Mouse (Mus musculus) liver, embryonic 13.5 days (tissue): ENCODE measurements at regions not wholly inside any gene's neighbourhood (a gene's known extent, or its start where the extent isn't known, plus 50 kb on each side); places are given as distances from the start of the nearest gene placed in this dataset.
A peak's percentile ranks its signal among the peaks of the same experiment; 100 is the strongest.

Experiments used
- ATAC-seq: fragments of 200-750 bp; cut with Nextera tagmentation; 2 replicates; pipeline ENCODE4 v1.8.0; 2017; ENCODE audit warnings: low read depth, mild to moderate bottlenecking, moderate number of reproducible peaks, moderate library complexity
- DNase-seq: peaks from one replicate; pipeline ENCODE4 v3.0.0; 2022
- H3K27ac ChIP-seq: fragments of 300-500 bp; sonication (generic); 2 replicates; pipeline ENCODE4 v1.5.1; 2015; ENCODE audit warnings: moderate library complexity, mild to moderate bottlenecking, inconsistent platforms
- H3K27me3 ChIP-seq: fragments of 300-500 bp; sonication (generic); 2 replicates; pipeline ENCODE4 v1.6.1; 2015; ENCODE audit warnings: mild to moderate bottlenecking, inconsistent platforms
- H3K36me3 ChIP-seq: fragments of 300-500 bp; sonication (generic); 2 replicates; pipeline ENCODE4 v1.6.1; 2015; ENCODE audit warnings: mild to moderate bottlenecking, inconsistent platforms
- H3K4me1 ChIP-seq: fragments of 300-500 bp; sonication (generic); replicated peaks from 2 replicates; pipeline ENCODE4 v1.6.1; 2015; ENCODE audit warnings: inconsistent platforms
- H3K4me2 ChIP-seq: fragments of 300-500 bp; sonication (generic); 2 replicates; pipeline ENCODE4 v1.6.1; 2015; ENCODE audit warnings: inconsistent platforms, mild to moderate bottlenecking, moderate library complexity
- H3K4me3 ChIP-seq: fragments of 300-500 bp; sonication (generic); replicated peaks from 2 replicates; pipeline ENCODE4 v1.5.1; 2015; ENCODE audit warnings: mild to moderate bottlenecking, inconsistent platforms
- H3K9ac ChIP-seq: fragments of 300-500 bp; sonication (generic); 2 replicates; pipeline ENCODE4 v1.6.1; 2015; ENCODE audit warnings: mild to moderate bottlenecking, inconsistent platforms
- H3K9me3 ChIP-seq: fragments of 300-500 bp; sonication (generic); replicated peaks from 2 replicates; pipeline ENCODE4 v1.6.1; 2016; ENCODE audit warnings: inconsistent platforms
- WGBS: fragments of 180-500 bp; shearing (Covaris S2); methylation state at CpG from one replicate; pipeline ENCODE4 v1.1.7; 2015; ENCODE audit not compliant: insufficient replicate concordance; 5-methylcytosine and 5-hydroxymethylcytosine counted together

GRCm38 (mm10) chr6:140816359-140816758, 87.3 kb downstream of the Gm11077 start:
- Histone ChIP-seq H3K9ac (no peak overlapping the region), H3K9me3 (no peaks in the 10 kb centered on the region), H3K4me2 (no peak overlapping the region), H3K27ac (no peak overlapping the region), H3K36me3 (no peaks in the 10 kb centered on the region), H3K4me3 (no peak overlapping the region), H3K4me1 (no peaks in the 10 kb centered on the region), H3K27me3 (no peaks in the 10 kb centered on the region)
- WGBS, result 30% methylated on average over 1 of the region's 1 CpGs
- ATAC-seq, result no peak
- DNase-seq, result no peak

- WGBS, result 10% methylated on average over 6 of the region's 6 CpGs
- ATAC-seq, result no peak
These were observed 87.7 kb downstream of the Gm11077 start for GRCm38 (mm10) chr6:140816831-140817230.

GRCm38 (mm10) chr6:140819451-140819878, 90.4 kb downstream of the Gm11077 start:
- 59% methylated on average over 8 of the region's 8 CpGs for WGBS
- ATAC-seq (no peak), DNase-seq (no peak)

More at GRCm38 (mm10) chr6:140816831-140817230, 87.7 kb downstream of the Gm11077 start:
- no peak overlapping the region for H3K9ac ChIP-seq
- H3K27ac ChIP-seq, result no peak overlapping the region
- H3K4me3 ChIP-seq, result no peak overlapping the region
- H3K4me1 ChIP-seq, result no peaks in the 10 kb centered on the region
- no peaks in the 10 kb centered on the region for H3K9me3 ChIP-seq
- no peaks in the 10 kb centered on the region for H3K27me3 ChIP-seq
- no peak for DNase-seq
- H3K4me2 ChIP-seq, result no peak overlapping the region
- H3K36me3 ChIP-seq, result no peaks in the 10 kb centered on the region

GRCm38 (mm10) chr6:140826522-140826921, 97.4 kb downstream of the Gm11077 start:
- Histone ChIP-seq H3K4me2 (no peak overlapping the region), H3K9me3 (no peaks in the 10 kb centered on the region), H3K4me1 (no peaks in the 10 kb centered on the region), H3K36me3 (no peaks in the 10 kb centered on the region), H3K9ac (no peak overlapping the region), H3K27ac (no peak overlapping the region), H3K27me3 (no peaks in the 10 kb centered on the region), H3K4me3 (no peak overlapping the region)
- no peak for ATAC-seq
- DNase-seq, result no peak

More at GRCm38 (mm10) chr6:140819451-140819878, 90.4 kb downstream of the Gm11077 start:
- Histone ChIP-seq H3K4me1 (no peaks in the 10 kb centered on the region), H3K9me3 (no peaks in the 10 kb centered on the region), H3K27me3 (no peaks in the 10 kb centered on the region), H3K4me2 (no peak overlapping the region), H3K4me3 (no peak overlapping the region), H3K27ac (no peak overlapping the region), H3K36me3 (no peaks in the 10 kb centered on the region), H3K9ac (no peak overlapping the region)

- H3K9ac ChIP-seq, result no peak overlapping the region
- no peaks in the 10 kb centered on the region for H3K9me3 ChIP-seq
- H3K4me2 ChIP-seq, result no peak overlapping the region
- H3K4me1 ChIP-seq, result no peaks in the 10 kb centered on the region
- no peak overlapping the region for H3K27ac ChIP-seq
- H3K36me3 ChIP-seq, result no peaks in the 10 kb centered on the region
- no peak overlapping the region for H3K4me3 ChIP-seq
- DNase-seq (no peak), ATAC-seq (no peak)
- H3K27me3 ChIP-seq, result no peaks in the 10 kb centered on the region
These were observed 98.6 kb downstream of the Gm11077 start for GRCm38 (mm10) chr6:140827651-140828050.

- DNase-seq (no peak), ATAC-seq (no peak)
- 57% methylated on average over 8 of the region's 8 CpGs for WGBS
- H3K27ac ChIP-seq, result no peak overlapping the region
- H3K9ac ChIP-seq, result no peak overlapping the region
- H3K27me3 ChIP-seq, result no peaks in the 10 kb centered on the region
- H3K4me3 ChIP-seq, result no peak overlapping the region
- no peaks in the 10 kb centered on the region for H3K9me3 ChIP-seq
- no peak overlapping the region for H3K4me2 ChIP-seq
- H3K4me1 ChIP-seq, result no peaks in the 10 kb centered on the region
- no peaks in the 10 kb centered on the region for H3K36me3 ChIP-seq
These were observed 114.4 kb downstream of the Gm11077 start for GRCm38 (mm10) chr6:140843292-140843991.

- no peak overlapping the region for H3K9ac ChIP-seq
- DNase-seq (no peak), ATAC-seq (no peak)
- no peaks in the 10 kb centered on the region for H3K4me1 ChIP-seq
- 51% methylated on average over 3 of the region's 3 CpGs for WGBS
- H3K27ac ChIP-seq, result no peak overlapping the region
- H3K27me3 ChIP-seq, result no peaks in the 10 kb centered on the region
- H3K36me3 ChIP-seq, result no peaks in the 10 kb centered on the region
- H3K9me3 ChIP-seq, result no peaks in the 10 kb centered on the region
- no peak overlapping the region for H3K4me2 ChIP-seq
- no peak overlapping the region for H3K4me3 ChIP-seq
These were observed 118.1 kb downstream of the Gm11077 start for GRCm38 (mm10) chr6:140847165-140847564.

- 63% methylated on average over 5 of the region's 5 CpGs for WGBS
- no peak for ATAC-seq
- H3K4me1 ChIP-seq, result no peaks in the 10 kb centered on the region
These were observed 123.3 kb downstream of the Gm11077 start for GRCm38 (mm10) chr6:140852420-140852819.

GRCm38 (mm10) chr6:140853508-140853907, 124.4 kb downstream of the Gm11077 start:
- H3K4me3 ChIP-seq, result no peak overlapping the region
- ATAC-seq (no peak), DNase-seq (peak; percentile 2)
- no peak overlapping the region for H3K27ac ChIP-seq
- H3K36me3 ChIP-seq, result no peaks in the 10 kb centered on the region
- H3K9ac ChIP-seq, result no peak overlapping the region
- no peak overlapping the region for H3K4me2 ChIP-seq
- H3K27me3 ChIP-seq, result 0 out of 2 replicates have a peak, but pooled peaks cover 2% of the 10 kb centered on the region
- no peaks in the 10 kb centered on the region for H3K9me3 ChIP-seq
- 37% methylated on average over 5 of the region's 5 CpGs for WGBS
- H3K4me1 ChIP-seq, result no peaks in the 10 kb centered on the region

More at GRCm38 (mm10) chr6:140852420-140852819, 123.3 kb downstream of the Gm11077 start:
- Histone ChIP-seq H3K4me3 (no peak overlapping the region), H3K27me3 (0 out of 2 replicates have a peak, but pooled peaks cover 2% of the 10 kb centered on the region), H3K36me3 (no peaks in the 10 kb centered on the region), H3K9ac (no peak overlapping the region), H3K9me3 (no peaks in the 10 kb centered on the region), H3K27ac (no peak overlapping the region), H3K4me2 (no peak overlapping the region)
- DNase-seq, result no peak

GRCm38 (mm10) chr6:140854691-140855090, 125.6 kb downstream of the Gm11077 start:
- Histone ChIP-seq H3K27me3 (0 out of 2 replicates have a peak, but pooled peaks cover 2% of the 10 kb centered on the region), H3K27ac (no peak overlapping the region), H3K4me2 (no peak overlapping the region), H3K9me3 (no peaks in the 10 kb centered on the region), H3K9ac (no peak overlapping the region), H3K4me1 (no peaks in the 10 kb centered on the region), H3K4me3 (no peak overlapping the region), H3K36me3 (no peaks in the 10 kb centered on the region)
- ATAC-seq (no peak), DNase-seq (no peak)
- 59% methylated on average over 6 of the region's 6 CpGs for WGBS

- ATAC-seq (no peak), DNase-seq (no peak)
- 0 out of 2 replicates have a peak overlapping the region, but pooled peaks have one; percentile 23 for H3K4me2 ChIP-seq
- H3K36me3 ChIP-seq, result no peaks in the 10 kb centered on the region
- 29% methylated on average over 14 of the region's 14 CpGs for WGBS
- H3K4me1 ChIP-seq, result no peaks in the 10 kb centered on the region
- H3K9me3 ChIP-seq, result no peaks in the 10 kb centered on the region
- no peak overlapping the region; the same call in 1 of the 2 replicates for H3K4me3 ChIP-seq
- H3K27me3 ChIP-seq, result 0 out of 2 replicates have a peak, but pooled peaks cover 2% of the 10 kb centered on the region
- no peak overlapping the region for H3K9ac ChIP-seq
- no peak overlapping the region for H3K27ac ChIP-seq
These were observed 127.5 kb downstream of the Gm11077 start for GRCm38 (mm10) chr6:140856468-140857117.
